Mouse (Mus musculus): ENCODE measurements around the gene Sez6.

Sez6 gene

GRCm38 (mm10) chr11:77950125-77950685 is 19.6 kb downstream of the Sez6 start:
- no peak for DNase-seq (ENCODE audit: low spot score in 2 of 2)

- DNase-seq (ENCODE audit: low spot score in 2 of 2) = no peak
Observed at GRCm38 (mm10) chr11:77950797-77951228, 20.2 kb downstream of the Sez6 start.

DNA sequence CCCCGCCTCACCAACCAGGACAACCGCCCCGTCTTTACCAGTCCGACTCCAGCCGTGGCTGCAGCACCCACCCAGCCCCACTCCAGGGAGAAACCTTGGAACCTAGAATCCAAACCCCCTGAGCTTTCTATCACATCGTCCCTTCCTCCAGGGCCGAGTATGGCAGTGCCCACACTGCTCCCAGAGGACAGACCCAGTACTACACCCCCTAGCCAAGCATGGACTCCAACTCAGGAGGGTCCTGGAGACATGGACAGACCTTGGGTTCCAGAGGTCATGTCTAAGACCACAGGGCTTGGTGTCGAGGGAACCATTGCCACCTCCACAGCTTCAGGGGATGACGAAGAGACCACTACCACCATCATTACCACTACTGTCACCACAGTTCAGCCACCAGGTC is 23.1 kb downstream of the Sez6 start:
- DNase-seq (ENCODE audit: low spot score in 2 of 2) = peak in 1 of 2 experiments; percentile 16

DNA sequence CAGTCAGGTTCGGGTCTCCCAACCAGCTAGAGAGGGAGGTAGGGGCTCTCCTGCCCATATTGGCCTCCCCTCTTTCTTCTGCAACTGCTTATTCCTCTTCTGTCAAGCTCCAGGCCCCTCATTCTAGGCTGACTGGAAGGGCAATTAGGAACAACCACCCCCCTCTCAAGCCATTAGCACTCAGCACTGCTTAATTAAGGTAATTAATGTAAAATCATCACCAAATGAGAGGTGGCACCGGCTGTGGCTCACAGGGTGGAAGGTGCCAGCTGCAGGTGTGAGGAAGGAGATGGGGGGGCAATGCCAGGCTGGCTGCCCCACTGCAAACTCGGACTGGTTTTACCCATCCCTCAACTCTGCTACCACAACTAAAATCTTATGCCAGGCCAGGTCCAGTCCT is 25.8 kb downstream of the Sez6 start:
- no peak for DNase-seq (ENCODE audit: low spot score in 2 of 2)

DNA sequence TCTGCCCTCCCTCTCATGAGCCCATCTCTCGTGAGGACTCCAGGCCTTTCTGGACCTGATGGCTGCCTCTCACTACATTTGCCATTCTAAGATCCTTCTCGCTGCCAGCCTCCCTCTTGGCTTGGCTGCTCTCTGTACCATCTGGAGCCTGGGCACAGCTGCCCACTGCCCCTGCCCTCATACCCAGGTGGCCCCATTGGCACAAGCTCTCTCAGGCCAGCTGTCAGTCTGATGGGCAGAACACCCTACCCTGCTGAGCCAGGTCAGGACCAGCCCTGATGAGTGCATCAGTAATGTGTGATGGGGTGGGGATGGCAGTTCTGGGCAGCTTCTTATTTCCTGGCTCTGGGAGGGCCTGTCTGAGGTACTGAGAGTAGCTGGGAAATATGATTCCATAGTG is 27.7 kb downstream of the Sez6 start:
- no peak for DNase-seq (ENCODE audit: low spot score in 2 of 2)

DNA sequence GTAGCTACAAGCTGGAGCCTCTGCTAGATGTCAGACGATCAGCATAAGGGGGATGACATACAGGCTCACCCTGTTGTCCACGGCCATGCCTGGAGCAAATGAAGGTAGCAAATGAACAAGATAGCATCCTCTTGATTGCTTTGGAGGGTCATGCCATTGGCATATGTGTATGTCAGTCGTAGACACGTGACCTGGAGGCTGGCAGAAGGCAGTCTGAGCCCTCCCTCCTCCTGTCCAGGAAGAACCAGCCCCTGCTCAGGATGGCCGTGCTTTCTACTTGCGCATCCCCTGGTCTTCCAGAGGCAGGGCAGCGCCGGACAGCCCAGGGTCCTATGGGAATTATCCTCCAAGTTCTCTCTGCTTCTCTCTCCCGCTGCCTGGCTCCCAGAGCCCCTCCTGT is 28.3 kb downstream of the Sez6 start:
- DNase-seq (ENCODE audit: low spot score in 2 of 2) = no peak

GRCm38 (mm10) chr11:77960199-77960598 is 29.6 kb downstream of the Sez6 start:
- DNase-seq (ENCODE audit: low spot score in 2 of 2) = no peak

- no peak for DNase-seq (ENCODE audit: low spot score in 2 of 2)
Observed at GRCm38 (mm10) chr11:77960898-77961297, 30.3 kb downstream of the Sez6 start.

DNA sequence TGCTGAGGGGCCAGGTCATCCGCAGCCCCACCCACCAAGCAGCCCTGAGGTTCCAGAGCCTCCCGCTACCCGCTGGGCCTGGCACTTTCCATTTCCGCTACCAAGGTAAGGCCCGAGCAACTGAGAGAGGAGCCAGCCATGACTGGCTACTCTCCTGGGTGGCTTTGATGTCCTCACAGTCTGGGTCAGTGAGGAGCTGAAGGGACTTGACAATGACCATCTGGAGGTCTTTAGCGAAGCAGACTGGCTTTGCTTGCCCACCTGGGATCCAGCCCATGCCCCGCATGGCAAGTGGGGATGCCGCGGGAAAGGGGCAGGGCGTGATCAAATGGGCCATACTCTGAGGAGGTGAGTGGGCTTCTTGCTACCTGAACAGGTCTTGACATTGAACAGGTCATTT is 32.3 kb downstream of the Sez6 start:
- DNase-seq (ENCODE audit: low spot score in 2 of 2) = no peak

GRCm38 (mm10) chr11:77964415-77965095 is 34.0 kb downstream of the Sez6 start:
- DNase-seq (ENCODE audit: low spot score in 2 of 2) = no peak

DNA sequence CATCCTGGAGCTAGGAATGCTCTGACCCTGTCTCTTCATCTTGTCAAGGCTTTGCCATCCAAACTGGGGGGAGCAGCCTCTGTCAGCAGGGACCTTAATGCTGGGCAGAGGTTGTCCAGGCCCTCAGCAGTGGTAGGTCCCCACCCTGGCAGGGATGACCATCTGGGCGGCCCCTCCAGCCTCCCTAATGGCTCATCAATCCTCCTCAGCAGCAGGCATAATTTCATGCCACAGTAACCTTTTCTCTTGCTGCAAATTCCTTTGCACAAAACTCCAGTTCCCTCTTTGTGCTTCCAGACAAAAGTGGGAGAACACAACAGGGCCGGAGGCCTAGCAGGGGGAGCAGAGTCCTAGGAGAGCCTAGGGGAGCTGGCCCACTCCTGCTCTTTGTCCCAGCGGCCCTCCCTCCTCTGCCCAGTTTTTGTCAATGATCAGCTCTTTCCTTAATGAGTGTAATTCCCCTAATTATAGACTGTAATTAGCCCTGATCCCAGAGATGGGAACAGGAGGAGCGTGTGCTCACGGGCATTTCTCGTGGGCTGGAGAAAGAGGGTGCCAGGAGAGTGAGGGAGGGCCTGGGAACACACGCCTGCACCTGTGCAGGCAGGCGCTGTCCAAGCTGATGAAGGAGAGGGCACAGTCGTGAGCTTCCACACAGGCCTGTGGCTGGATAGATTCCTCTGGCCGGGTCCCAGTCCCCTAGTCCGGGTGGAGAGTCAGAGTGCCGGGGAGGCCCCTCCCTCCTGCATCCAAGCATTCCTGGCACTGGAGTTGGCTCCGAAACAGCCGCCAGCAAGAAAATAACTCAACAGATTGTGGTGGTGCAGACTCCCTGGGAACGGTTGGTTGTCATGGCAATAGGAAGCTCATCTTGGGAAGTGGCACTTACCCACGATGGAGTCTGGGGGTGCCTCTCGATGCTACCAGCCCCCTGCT is 34.8 kb downstream of the Sez6 start:
- DNase-seq (ENCODE audit: low spot score in 2 of 2) = no peak

- DNase-seq (ENCODE audit: low spot score in 2 of 2) = no peak
Observed at GRCm38 (mm10) chr11:77966037-77966391, 35.4 kb downstream of the Sez6 start.

DNA sequence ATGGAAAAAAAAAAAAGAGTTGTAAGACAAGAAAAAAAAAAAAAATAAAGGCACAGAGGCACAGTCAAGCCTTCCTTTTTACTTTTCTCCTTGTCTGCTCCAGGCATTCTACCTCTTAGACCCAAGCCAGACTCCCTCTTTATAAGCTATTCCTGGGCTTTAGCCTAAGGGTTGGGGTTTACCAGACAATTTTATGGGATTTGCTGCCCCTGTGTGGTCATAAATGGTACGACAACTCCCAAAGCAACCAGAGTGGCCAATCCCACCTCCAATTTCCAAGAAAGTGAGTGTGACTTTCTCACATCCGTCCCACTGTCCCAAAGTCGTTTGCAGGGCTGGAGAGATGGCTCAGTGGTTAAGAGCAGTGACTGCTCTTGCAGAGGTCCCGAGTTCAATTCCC is 36.5 kb downstream of the Sez6 start:
- peak in 1 of 2 experiments; percentile 52 for DNase-seq (ENCODE audit: low spot score in 2 of 2)

- no peak for DNase-seq (ENCODE audit: low spot score in 2 of 2)
Observed at GRCm38 (mm10) chr11:77968786-77969185, 38.2 kb downstream of the Sez6 start.

- no peak for DNase-seq (ENCODE audit: low spot score in 2 of 2)
Observed at GRCm38 (mm10) chr11:77970718-77971117, 40.1 kb downstream of the Sez6 start.

- DNase-seq (ENCODE audit: low spot score in 2 of 2) = no peak
Observed at GRCm38 (mm10) chr11:77973520-77973919, 42.9 kb downstream of the Sez6 start.

GRCm38 (mm10) chr11:77974325-77974724 is 43.7 kb downstream of the Sez6 start:
- no peak for DNase-seq (ENCODE audit: low spot score in 2 of 2)

DNA sequence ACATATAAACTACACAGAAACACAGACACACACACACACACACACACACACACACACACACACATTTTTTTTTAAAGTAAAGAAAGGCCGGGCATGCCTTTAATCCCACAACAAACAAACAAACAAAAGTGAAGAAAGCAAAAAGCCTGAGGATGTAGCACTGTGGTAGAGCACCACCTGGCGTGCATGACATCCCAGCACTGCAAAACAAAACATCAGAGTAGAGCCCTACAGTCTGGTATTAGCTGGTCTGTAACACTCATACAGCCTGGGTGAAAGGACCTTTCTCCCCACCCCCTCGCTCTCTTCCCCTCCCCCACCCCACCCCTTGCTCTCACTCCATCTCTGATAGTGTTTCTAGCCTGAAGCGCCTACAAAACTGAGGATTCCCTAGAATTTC is 45.3 kb downstream of the Sez6 start:
- DNase-seq (ENCODE audit: low spot score in 2 of 2) = no peak

GRCm38 (mm10) chr11:77978161-77978560 is 47.6 kb downstream of the Sez6 start:
- DNase-seq (ENCODE audit: low spot score in 2 of 2) = no peak

DNA sequence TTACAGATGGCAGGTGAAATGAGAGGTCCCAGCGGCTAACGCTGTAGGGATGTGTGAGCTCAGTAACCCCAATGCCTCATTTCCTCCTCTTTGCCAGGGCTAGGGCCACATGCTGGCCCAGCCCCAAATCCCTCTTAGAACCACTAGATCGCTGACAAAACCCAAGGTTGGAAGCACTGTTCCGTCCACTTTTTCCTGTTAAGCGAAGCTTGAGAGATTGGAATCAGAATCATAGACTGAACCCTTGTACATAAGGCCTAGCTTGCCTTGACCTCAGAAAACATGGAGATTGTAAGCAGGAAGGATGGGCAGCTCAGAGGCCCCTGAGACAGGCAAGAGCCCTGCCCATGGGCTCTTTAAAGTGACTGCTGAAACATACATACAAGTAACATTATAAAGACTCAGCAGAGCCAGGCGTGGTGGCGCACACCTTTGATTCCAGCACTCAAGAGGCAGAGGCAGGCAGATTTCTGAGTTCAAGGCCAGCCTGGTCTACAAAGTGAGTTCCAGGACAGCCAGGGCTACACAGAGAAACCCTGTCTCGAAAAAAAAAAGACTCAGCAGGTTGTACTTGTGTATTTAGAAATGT is 48.7 kb downstream of the Sez6 start:
- no peak for DNase-seq (ENCODE audit: low spot score in 2 of 2)

GRCm38 (mm10) chr11:77980281-77981204 is 49.9 kb downstream of the Sez6 start:
- DNase-seq (ENCODE audit: low spot score in 2 of 2) = peak in 1 of 2 experiments; percentile 28

Measured in spleen, postnatal 14 days (tissue).